Mouse (Mus musculus) thymus, postnatal 0 days (tissue): ENCODE data around the gene Lrrn4cl. TPM values are rescaled to one million over a fixed set of nuclear protein-coding genes. Genes with fewer than 3 reads are reported as not detected.
"Not testable (repeated sequence)": the region's sequence is repeated elsewhere in the genome, so short reads cannot be mapped to it uniquely, and the experiment has no call there.

ENCODE experiments used
- DNase-seq: peaks from one replicate; pipeline ENCODE4 v3.0.0-alpha.2; 2015; ENCODE audit warnings: low spot score
- polyA plus RNA-seq: library from polyadenylated mRNA; unstranded; fragments of >200 nt; fragmentation: Nextera tagmentation; extraction: Ambion mirVana; gene quantifications from 2 replicates; pipeline ENCODE4 v1.2.1, GENCODE M21; 2015

The Lrrn4cl gene
- polyA plus RNA-seq: 0.78 and 1.1 TPM in 2 replicates

DNA sequence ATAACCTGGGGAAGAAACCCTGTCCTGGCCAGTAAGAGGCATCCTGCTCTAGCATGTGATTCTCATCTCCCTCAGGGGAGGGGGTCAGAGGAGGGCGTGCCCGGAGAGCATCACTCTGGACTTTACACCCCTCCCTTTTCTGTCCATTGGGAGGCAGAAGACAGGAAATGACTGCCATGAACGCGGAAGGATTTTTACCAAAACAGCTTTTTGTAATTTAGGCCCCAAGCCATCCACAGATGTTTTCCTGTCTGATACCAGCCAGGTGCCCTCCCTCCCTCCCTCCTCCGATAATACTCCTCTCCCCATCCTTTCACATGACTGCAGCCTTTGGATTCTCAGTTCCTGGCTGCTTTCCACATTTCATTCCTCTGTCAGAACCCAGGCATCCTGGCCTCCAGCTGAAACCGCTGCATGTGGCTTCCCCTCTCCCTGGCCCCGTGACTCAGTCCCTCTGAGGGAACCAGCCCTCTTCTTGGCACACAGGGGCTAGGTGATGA is at the start of gene Lrrn4cl:
Gene Lrrn4cl (plus strand): TSS at position 367 of the 500 bp plus-strand sequence.
- no peak for DNase-seq

GRCm38 (mm10) chr19:8802130-8802821 is 48.3 kb upstream of the Lrrn4cl start, which contains the start of gene Zbtb3:
Gene Zbtb3, plus strand, starts transcription at chr19:8802555.
- DNase-seq: peak; percentile 96

- no peak for DNase-seq
Observed at GRCm38 (mm10) chr19:8803204-8803780, 47.3 kb upstream of the Lrrn4cl start.

DNA sequence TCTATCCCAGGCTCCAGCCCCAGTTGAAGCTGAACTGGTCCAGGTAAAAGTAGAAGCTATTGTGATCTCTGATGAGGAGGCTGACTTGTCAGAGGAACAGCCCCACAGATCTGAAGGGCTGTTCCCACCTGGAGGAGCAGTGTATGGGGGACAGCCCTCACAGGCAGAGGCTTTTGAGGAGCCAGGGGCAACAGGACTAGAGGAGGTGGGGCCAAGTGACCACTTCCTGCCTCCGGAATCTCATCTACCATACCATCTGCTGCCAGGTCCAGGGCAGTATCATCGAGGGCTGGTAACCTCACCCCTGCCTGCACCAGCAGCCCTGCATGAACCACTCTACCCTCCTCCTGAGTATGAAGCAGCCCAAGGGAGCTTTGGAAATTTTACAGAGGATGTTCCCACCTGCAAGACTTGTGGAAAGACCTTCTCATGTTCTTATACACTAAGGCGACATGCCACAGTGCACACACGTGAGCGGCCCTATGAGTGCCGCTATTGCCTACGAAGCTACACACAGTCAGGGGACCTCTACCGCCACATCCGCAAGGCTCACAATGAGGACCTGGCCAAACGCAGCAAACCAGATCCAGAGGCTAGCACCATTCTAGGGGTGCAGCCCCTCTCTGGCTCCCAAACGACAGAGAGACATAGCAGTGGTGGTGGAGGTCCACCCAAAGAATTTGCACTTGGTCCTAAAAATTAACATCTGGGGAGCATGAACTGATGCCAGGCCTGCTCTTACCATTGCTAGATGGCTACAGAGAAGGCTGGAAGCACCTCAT is 46.5 kb upstream of the Lrrn4cl start:
- DNase-seq: no peak

GRCm38 (mm10) chr19:8806810-8807209 is 43.8 kb upstream of the Lrrn4cl start:
- DNase-seq: no peak

GRCm38 (mm10) chr19:8815812-8816211 is 34.8 kb upstream of the Lrrn4cl start:
- DNase-seq: no peak

DNA sequence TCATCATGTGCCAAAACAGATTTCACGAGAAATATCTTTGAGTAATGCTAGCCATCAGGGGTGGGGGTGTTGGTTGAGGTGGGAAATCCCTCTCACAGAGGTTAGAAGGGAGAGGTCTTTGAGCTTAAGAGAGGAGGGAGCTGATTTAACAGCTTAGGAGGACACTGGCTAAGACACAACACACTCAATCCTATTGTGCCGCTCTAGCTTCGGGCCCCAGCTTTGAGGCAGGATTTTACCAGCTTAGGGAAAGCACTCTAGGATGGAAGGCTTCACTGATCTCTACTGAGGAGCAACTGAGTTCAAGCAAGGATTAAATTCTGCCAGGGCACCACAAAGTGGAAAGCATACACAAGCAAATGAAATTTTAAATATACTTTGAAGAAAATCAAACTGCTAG is 33.6 kb upstream of the Lrrn4cl start:
- no peak for DNase-seq

GRCm38 (mm10) chr19:8818301-8818798 is 32.2 kb upstream of the Lrrn4cl start:
- peak; percentile 18 for DNase-seq

- peak; percentile 97 for DNase-seq
Observed at GRCm38 (mm10) chr19:8818801-8819595, 31.6 kb upstream of the Lrrn4cl start, which contains the start of gene Ttc9c. Gene Ttc9c, minus strand, starts transcription at chr19:8819333.

DNA sequence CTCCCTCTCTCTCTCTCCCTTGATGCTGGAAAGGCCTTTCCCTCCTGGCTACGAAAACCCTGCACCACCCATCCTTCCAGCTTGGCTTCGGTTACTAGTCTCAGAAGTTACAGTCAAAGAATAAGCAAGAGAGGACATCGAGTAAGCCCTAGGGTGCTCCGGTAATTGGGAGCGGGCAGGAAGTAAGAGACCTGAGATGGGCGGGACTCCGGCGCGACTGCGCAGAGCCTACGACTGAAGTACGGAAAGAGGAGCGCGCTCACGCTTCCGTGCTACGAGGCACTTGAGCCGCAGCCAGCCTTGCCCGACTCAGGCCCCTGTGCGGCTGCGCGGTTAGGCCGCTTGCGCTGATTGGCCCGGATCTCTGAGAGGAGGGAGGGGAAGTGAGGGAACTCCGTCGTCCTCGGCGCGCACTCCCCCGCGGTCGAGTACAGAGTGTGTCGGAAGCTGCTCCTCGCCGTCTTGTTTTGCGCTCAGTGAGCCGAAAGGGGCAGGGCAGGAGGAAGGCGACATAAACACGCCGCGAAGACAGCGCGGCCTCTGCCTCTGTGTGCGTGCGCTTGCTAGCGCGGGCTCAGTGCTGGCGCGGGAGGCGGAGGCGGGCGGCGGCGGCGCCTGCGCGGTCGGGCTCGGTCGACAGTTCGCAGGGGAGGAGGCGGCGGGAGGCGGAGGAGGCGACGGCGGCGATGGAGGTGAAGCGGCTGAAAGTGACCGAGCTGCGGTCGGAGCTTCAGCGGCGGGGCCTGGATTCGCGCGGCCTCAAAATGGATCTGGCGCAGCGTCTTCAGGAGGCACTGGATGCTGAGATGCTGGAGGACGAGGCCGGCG is 30.8 kb upstream of the Lrrn4cl start, which contains the start of gene Hnrnpul2:
Gene Hnrnpul2 (plus strand): TSS at position 415 of the 828 bp plus-strand sequence.
- DNase-seq: peak; percentile 100

- no peak for DNase-seq
Observed at GRCm38 (mm10) chr19:8820424-8820956, 30.1 kb upstream of the Lrrn4cl start.

- no peak for DNase-seq
Observed at GRCm38 (mm10) chr19:8821146-8821545, 29.4 kb upstream of the Lrrn4cl start.

DNA sequence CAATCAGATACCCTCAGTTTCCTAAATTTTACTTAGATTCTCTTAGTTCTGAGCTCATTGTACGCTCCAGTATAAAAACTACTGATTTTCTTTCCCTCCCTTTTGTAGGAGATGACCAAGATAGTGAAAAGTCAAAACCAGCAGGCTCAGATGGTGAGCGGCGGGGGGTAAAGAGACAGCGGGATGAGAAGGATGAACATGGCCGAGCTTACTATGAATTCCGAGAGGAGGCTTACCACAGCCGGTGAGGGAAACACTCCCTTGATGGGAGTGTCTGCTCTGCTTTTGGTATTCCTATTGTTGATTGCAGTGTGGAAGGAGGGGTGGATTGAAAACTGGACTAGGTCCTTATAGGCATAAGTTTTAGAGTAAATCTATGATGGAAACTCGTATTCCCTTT is 27.9 kb upstream of the Lrrn4cl start:
- DNase-seq: no peak

DNA sequence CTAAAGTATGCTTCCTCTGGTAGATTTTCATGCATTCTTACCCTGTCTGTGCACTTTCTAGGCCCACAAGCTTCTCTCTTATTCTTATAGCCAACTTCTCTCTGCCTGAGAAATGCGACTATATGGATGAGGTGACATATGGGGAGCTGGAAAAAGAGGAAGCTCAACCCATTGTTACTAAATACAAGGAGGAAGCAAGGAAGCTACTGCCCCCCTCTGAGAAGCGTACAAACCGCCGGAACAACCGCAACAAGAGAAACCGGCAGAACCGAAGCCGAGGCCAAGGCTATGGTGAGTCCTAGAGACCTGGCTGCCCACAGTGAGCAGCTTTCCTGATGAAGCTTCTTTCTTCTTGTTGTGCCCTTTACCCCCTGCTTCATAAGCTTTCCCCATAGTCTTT is 20.9 kb upstream of the Lrrn4cl start, which contains the start of gene AC129217.1:
Gene AC129217.1 (plus strand): TSS at position 114 of the 400 bp plus-strand sequence.
- DNase-seq: no peak

- DNase-seq: no peak
Observed at GRCm38 (mm10) chr19:8830664-8831063, 19.9 kb upstream of the Lrrn4cl start.

DNA sequence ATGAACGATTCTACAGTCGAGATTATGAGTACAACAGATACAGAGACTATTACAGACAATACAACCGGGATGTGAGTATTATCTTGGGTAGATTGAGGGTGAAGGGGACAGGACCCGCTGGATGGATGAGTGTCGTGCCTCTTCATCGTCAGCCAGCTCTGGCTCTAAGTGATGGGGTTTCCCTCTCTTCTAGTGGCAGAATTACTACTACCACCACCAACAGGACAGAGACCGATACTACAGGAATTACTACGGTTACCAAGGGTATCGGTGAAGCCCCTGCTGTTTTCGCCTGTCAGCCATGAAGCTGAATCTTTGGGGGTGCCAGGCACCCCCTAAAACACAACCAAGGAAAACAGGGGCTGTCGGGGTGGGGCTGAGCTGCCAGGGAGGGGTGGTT is 19.3 kb upstream of the Lrrn4cl start:
- DNase-seq: no peak

GRCm38 (mm10) chr19:8832971-8833370 is 17.6 kb upstream of the Lrrn4cl start:
- DNase-seq: no peak

- DNase-seq: not testable (repeated sequence)
Observed at GRCm38 (mm10) chr19:8836327-8836726, 14.2 kb upstream of the Lrrn4cl start.

DNA sequence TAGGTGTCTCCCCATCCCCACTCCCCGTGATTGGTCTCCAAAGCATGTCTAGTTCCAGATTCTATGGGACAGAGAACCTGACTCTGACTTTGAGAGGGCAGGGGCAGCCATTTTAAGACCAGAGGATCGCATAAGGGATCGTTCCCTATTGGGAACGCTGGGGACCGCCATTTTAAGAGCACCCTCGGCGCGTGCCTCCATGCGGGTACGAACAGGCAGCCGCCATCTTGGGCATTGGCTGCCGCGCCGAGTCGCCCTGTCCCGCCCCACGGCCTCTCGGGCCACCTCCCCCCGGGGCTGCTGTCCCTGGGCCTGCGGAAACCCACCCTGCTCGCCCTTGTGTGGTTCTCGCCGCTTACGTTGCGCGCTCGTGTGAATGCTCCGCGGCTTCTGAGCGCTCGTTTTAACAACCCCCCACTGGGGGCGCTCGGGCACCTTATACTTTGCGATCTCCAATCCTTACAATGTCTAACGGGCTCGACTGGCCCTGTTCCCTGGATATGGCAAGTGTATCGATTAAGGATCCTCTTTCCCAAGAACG is 13.2 kb upstream of the Lrrn4cl start, which contains the start of gene Bscl2:
Gene Bscl2 (plus strand): TSS at position 217 of the 541 bp plus-strand sequence.
- DNase-seq: peak; percentile 84
